Mouse (Mus musculus) kidney, embryonic 14.5 days (tissue): ENCODE data around the gene Socs1. TPM values are rescaled to one million over a fixed set of nuclear protein-coding genes. Genes with fewer than 3 reads are reported as not detected.

Experiments used
- ATAC-seq: fragments of 200-750 bp; cut with Nextera tagmentation; 2 replicates; pipeline ENCODE4 v1.8.0; 2017; ENCODE audit warnings: moderate number of reproducible peaks, mild to moderate bottlenecking, moderate TSS enrichment, moderate library complexity; ENCODE audit not compliant: low FRiP score, low TSS enrichment
- H3K27ac ChIP-seq: fragments of 300-500 bp; sonication (generic); 2 replicates; pipeline ENCODE4 v1.5.1; 2014; ENCODE audit warnings: low read depth, mild to moderate bottlenecking, low read length, moderate library complexity, mixed read lengths
- H3K27me3 ChIP-seq: fragments of 300-500 bp; sonication (generic); 2 replicates; pipeline ENCODE4 v1.6.1; 2014; ENCODE audit warnings: mild to moderate bottlenecking, low read length; ENCODE audit not compliant: control insufficient read depth, insufficient read depth
- H3K36me3 ChIP-seq: fragments of 300-500 bp; sonication (generic); 2 replicates; pipeline ENCODE4 v1.6.1; 2014; ENCODE audit warnings: low read length, mixed read lengths; ENCODE audit not compliant: control insufficient read depth, insufficient read depth
- H3K4me1 ChIP-seq: fragments of 300-500 bp; sonication (generic); 2 replicates; pipeline ENCODE4 v1.6.1; 2014; ENCODE audit warnings: low read length, mixed read lengths; ENCODE audit not compliant: control insufficient read depth, insufficient read depth
- H3K4me2 ChIP-seq: fragments of 300-500 bp; sonication (generic); replicated peaks from 2 replicates; pipeline ENCODE4 v1.6.1; 2014; ENCODE audit warnings: low read depth, mild to moderate bottlenecking, low read length
- H3K4me3 ChIP-seq: fragments of 300-500 bp; sonication (generic); 2 replicates; pipeline ENCODE4 v1.5.1; 2014; ENCODE audit warnings: mild to moderate bottlenecking, low read length
- H3K9ac ChIP-seq: fragments of 300-500 bp; sonication (generic); 2 replicates; pipeline ENCODE4 v1.6.1; 2014; ENCODE audit warnings: low read depth, mild to moderate bottlenecking, low read length, moderate library complexity
- H3K9me3 ChIP-seq: fragments of 300-500 bp; sonication (generic); 2 replicates; pipeline ENCODE4 v1.6.1; 2016; ENCODE audit warnings: low read length; ENCODE audit not compliant: control insufficient read depth
- WGBS: fragments of 180-500 bp; shearing (Covaris S2); extraction: QIAGEN DNeasy Blood & Tissue Kit; methylation state at CpG from one replicate; pipeline ENCODE4 v1.1.7; 2014; 5-methylcytosine and 5-hydroxymethylcytosine counted together
- polyA plus RNA-seq: library from polyadenylated mRNA; unstranded; fragments of >200 nt; fragmentation: Nextera tagmentation; extraction: Ambion mirVana; gene quantifications from 2 replicates; pipeline ENCODE4 v1.2.1, GENCODE M21; 2014

The Socs1 gene
- polyA plus RNA-seq, 1 experiment from 2014 or later = 6.3 TPM

GRCm38 (mm10) chr16:10790702-10791101 is 5.4 kb upstream of the Socs1 start, which contains the start of gene Prm3:
Prm3 (minus strand) TSS chr16:10790914.
- no peak within 1 kb of the TSS for H3K9ac ChIP-seq
- WGBS = 83% methylated on average over 9 of the region's 9 CpGs
- H3K9me3 ChIP-seq = no peaks in the 10 kb centered on the region
- no peak for ATAC-seq
- H3K4me3 ChIP-seq = no peak within 1 kb of the TSS
- no peak within 1 kb of the TSS for H3K27ac ChIP-seq
- H3K36me3 ChIP-seq = no peaks in the 10 kb centered on the region
- peaks cover 7% of the 10 kb centered on the region; the same call in 1 of the 2 replicates for H3K4me1 ChIP-seq
- H3K4me2 ChIP-seq = no peak within 1 kb of the TSS
- H3K27me3 ChIP-seq = no peaks in the 10 kb centered on the region; the same call in 1 of the 2 replicates

- ATAC-seq = no peak
- WGBS = 41% methylated on average over 4 of the region's 4 CpGs
- H3K9me3 ChIP-seq = no peaks in the 10 kb centered on the region
These were observed 3.5 kb upstream of the Socs1 start for GRCm38 (mm10) chr16:10788866-10789265.

GRCm38 (mm10) chr16:10788271-10788670 is 2.9 kb upstream of the Socs1 start, which contains the start of gene Tnp2:
Tnp2 (minus strand) TSS chr16:10788660.
- no peak for ATAC-seq
- H3K27me3 ChIP-seq = no peaks in the 10 kb centered on the region
- no peaks in the 10 kb centered on the region for H3K9me3 ChIP-seq
- H3K36me3 ChIP-seq = no peaks in the 10 kb centered on the region
- peaks cover 14% of the 10 kb centered on the region for H3K4me1 ChIP-seq
- no peak within 1 kb of the TSS for H3K9ac ChIP-seq
- WGBS = 35% methylated on average over 16 of the region's 16 CpGs
- no peak within 1 kb of the TSS for H3K4me3 ChIP-seq
- no peak within 1 kb of the TSS for H3K4me2 ChIP-seq
- no peak within 1 kb of the TSS for H3K27ac ChIP-seq

More at GRCm38 (mm10) chr16:10788866-10789265, 3.5 kb upstream of the Socs1 start:
- Histone ChIP-seq H3K4me2 (no peak overlapping the region), H3K9ac (no peak overlapping the region), H3K4me1 (peaks cover 10% of the 10 kb centered on the region), H3K36me3 (no peaks in the 10 kb centered on the region), H3K4me3 (no peak overlapping the region), H3K27ac (no peak overlapping the region), H3K27me3 (no peaks in the 10 kb centered on the region)

DNA sequence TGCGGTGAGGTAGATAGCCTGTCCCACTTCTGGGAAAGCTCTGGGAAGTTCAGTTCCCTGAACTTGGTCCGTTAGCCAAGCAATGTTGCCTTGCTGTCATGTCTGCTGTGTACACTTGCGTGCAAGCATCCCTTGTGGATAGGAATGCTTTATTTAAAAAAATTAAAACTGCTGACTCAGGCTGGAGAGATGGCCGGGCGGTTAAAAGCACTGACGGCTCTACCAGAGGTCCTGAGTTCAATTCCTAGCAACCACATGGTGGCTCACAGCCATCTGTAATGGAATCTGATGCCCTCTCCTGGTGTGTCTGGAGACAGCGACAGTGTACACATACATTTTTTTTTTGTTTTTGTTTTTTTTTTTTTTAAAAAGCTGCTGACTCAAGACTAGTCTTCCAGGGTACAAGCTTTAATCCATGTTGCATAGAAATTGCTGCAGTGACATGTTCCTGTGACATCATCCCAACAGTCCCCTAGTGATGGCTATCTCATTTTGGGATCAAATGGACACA is 2.3 kb upstream of the Socs1 start:
- Histone ChIP-seq H3K4me1 (peaks cover 21% of the 10 kb centered on the region), H3K4me2 (no peak overlapping the region), H3K4me3 (no peak overlapping the region), H3K27me3 (no peaks in the 10 kb centered on the region), H3K36me3 (peaks cover under 1% of the 10 kb centered on the region; the same call in 1 of the 2 replicates), H3K9ac (no peak overlapping the region), H3K9me3 (no peaks in the 10 kb centered on the region), H3K27ac (no peak overlapping the region)
- WGBS = 76% methylated on average over 7 of the region's 7 CpGs
- no peak for ATAC-seq

- H3K9me3 ChIP-seq = no peaks in the 10 kb centered on the region
- peak overlapping the region; percentile 97; the same call in 1 of the 2 replicates for H3K4me2 ChIP-seq
- no peak for ATAC-seq
- no peaks in the 10 kb centered on the region for H3K27me3 ChIP-seq
- no peak overlapping the region for H3K4me3 ChIP-seq
- no peak overlapping the region for H3K9ac ChIP-seq
- peak overlapping the region; percentile 96; the same call in 1 of the 2 replicates for H3K27ac ChIP-seq
- peaks cover 27% of the 10 kb centered on the region for H3K4me1 ChIP-seq
- WGBS = 51% methylated on average over 4 of the region's 4 CpGs
- H3K36me3 ChIP-seq = peaks cover 4% of the 10 kb centered on the region; the same call in 1 of the 2 replicates
These were observed 1.6 kb upstream of the Socs1 start for GRCm38 (mm10) chr16:10786782-10787547.

DNA sequence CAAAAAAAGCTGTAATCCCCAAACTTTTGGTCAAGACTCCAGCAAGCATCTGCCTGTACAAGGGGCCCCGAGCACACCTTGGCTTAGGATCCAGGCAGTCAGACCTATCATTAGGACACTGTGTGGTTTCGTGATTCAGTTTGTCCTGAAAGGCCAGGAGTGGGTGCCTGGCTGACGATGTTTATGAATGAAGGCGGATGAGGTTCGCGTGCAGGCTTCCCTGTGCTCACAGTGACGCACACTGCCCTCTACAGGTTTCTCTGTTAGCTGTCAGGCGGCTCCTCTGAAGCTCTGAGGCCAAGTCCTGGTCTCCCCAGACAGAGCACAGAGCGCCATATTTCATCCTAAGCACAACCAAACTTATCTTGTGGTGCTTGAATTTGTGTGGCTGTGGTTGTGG is 952 bp upstream of the Socs1 start:
- peak overlapping the region; percentile 96 for H3K27ac ChIP-seq
- peak overlapping the region; percentile 56 for H3K4me3 ChIP-seq
- peak overlapping the region; percentile 97 for H3K4me2 ChIP-seq
- H3K27me3 ChIP-seq = no peaks in the 10 kb centered on the region
- peak overlapping the region; percentile 81 for H3K9ac ChIP-seq
- peaks cover 4% of the 10 kb centered on the region; the same call in 1 of the 2 replicates for H3K36me3 ChIP-seq
- peak; percentile 33 for ATAC-seq
- 0% methylated on average over 9 of the region's 9 CpGs for WGBS
- H3K4me1 ChIP-seq = peaks cover 28% of the 10 kb centered on the region
- no peaks in the 10 kb centered on the region for H3K9me3 ChIP-seq

DNA sequence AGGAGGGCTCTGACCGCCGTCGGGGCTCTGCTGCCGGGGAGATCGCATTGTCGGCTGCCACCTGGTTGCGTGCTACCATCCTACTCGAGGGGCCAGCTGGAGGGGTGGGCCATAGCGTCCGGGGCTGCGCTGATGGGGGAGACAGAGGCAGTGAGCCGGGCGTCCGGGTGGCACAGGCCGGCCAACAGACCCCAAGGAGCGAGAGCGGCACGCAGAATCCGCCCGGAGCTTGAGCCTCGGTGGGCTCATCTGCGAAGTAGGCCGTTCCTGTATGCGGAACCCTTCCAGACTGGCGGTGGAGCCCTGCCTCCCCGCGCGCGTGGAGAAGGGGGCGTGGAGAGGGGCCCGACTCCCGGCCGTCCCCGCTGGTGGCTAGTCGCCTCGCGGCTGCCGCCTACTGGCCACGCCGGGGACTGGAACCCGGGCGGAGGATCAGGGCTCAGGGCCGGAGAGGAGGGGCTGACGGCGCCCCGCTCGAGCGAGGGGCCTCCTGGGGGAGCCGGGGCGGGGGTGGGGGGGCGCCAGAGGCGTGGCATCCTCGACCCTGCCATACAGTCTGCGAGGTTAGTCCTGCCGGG is 454 bp downstream of the Socs1 start:
- peak; percentile 75 for ATAC-seq

GRCm38 (mm10) chr16:10783883-10784792 is 1.2 kb downstream of the Socs1 start:
- peaks cover 4% of the 10 kb centered on the region; the same call in 1 of the 2 replicates for H3K36me3 ChIP-seq
- H3K9me3 ChIP-seq = no peaks in the 10 kb centered on the region
- no peak for ATAC-seq
- peak overlapping the region; percentile 97 for H3K4me2 ChIP-seq
- 2% methylated on average over 78 of the region's 81 CpGs for WGBS
- no peaks in the 10 kb centered on the region for H3K27me3 ChIP-seq
- H3K27ac ChIP-seq = peak overlapping the region; percentile 96
- peaks cover 28% of the 10 kb centered on the region for H3K4me1 ChIP-seq
- H3K4me3 ChIP-seq = peak overlapping the region; percentile 56
- H3K9ac ChIP-seq = peak overlapping the region; percentile 81

More for the DNA sequence above, 454 bp downstream of the Socs1 start:
- WGBS = under 1% methylated on average over 44 of the region's 55 CpGs
- Histone ChIP-seq H3K4me3 (peak overlapping the region; percentile 56), H3K27me3 (no peaks in the 10 kb centered on the region), H3K36me3 (peaks cover 4% of the 10 kb centered on the region; the same call in 1 of the 2 replicates), H3K9me3 (no peaks in the 10 kb centered on the region), H3K27ac (peak overlapping the region; percentile 96), H3K4me2 (peak overlapping the region; percentile 97), H3K4me1 (peaks cover 28% of the 10 kb centered on the region), H3K9ac (peak overlapping the region; percentile 81)
